Mouse (Mus musculus) lung, postnatal 0 days (tissue): ENCODE data around the gene Scnn1g.

Experiments used
- CTCF ChIP-seq: IDR thresholded peaks from 2 replicates; pipeline ENCODE4 v1.5.1; 2016; ENCODE audit warnings: antibody characterized with exemption, mild to moderate bottlenecking
- EP300 ChIP-seq: IDR thresholded peaks from 2 replicates; pipeline ENCODE4 v1.6.1; 2016; ENCODE audit warnings: antibody characterized with exemption, mild to moderate bottlenecking, control low read depth

DNA sequence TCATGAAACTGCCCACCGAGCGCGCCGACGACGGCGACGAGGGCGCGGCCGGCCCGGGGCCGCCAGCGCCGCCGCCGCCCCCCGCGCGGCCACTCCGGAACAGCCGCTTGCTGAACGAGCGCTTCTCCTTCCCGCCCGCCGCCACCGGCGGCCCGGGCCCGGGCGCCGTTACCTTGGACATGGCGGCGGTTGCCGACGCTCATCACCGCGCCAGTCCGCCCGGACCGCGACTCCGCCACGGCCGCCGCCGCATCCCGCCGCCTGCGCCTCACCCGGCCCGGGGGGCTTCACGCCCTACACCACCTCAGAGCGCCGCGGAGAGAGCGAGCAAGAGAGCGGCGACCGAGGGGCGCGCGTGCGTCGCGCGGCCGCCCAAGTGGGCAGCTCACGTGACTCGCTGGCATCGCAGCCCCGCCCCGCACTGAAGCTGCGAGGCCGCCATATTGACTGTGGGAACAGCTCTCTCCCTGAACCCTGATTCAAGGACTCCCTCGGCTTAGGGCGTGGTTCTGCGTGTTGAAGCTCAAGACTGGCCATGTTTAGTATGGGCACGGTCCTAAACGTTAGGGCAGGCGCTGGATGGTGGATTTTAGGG is 27.1 kb upstream of the Scnn1g start, which contains the start of gene Usp31:
- no peak for TF ChIP-seq EP300
- TF ChIP-seq CTCF = no peak
